Mouse (Mus musculus) duodenum, adult 2 months (tissue): ENCODE results near the gene Esp23. TPM values are rescaled to one million over a fixed set of nuclear protein-coding genes. Genes with fewer than 3 reads are reported as not detected.

Experiments used
- polyA plus RNA-seq: library from polyadenylated mRNA; depleted of rRNA; stranded (reverse); fragments of >200 nt; gene quantifications from 2 replicates; pipeline ENCODE4 v1.2.3, GENCODE M21; 2012; ENCODE audit warnings: low replicate concordance; rRNA removed

Esp23 gene
- not detected in 2 replicates for polyA plus RNA-seq

GRCm38 (mm10) chr17:39076937-39077336 is at the start of gene Esp23:
Gene Esp23 (minus strand): TSS chr17:39077037.

GRCm38 (mm10) chr17:39095034-39095433 is 18.2 kb upstream of the Esp23 start, which contains the start of gene Esp22:
Gene Esp22 (plus strand): TSS chr17:39095334.

GRCm38 (mm10) chr17:39043241-39043640 is 33.6 kb downstream of the Esp23 start, which contains the start of gene Gm21903:
Gene Gm21903 (minus strand): TSS chr17:39043341.

GRCm38 (mm10) chr17:39036395-39036794 is 40.4 kb downstream of the Esp23 start, which contains the start of gene Esp24:
Gene Esp24 (plus strand): TSS chr17:39036695.

Other genes starting within 250 kb of the Esp23 start
- gene Esp24, start 40.3 kb downstream of the Esp23 start, polyA plus RNA-seq, result not detected in 2 replicates
- not detected in 2 replicates for gene Gm21903, start 33.7 kb downstream of the Esp23 start, polyA plus RNA-seq
- not detected in 2 replicates for gene Esp22, start 18.3 kb upstream of the Esp23 start, polyA plus RNA-seq